Mouse (Mus musculus) hematopoietic multipotent progenitor cell, adult 10-12 weeks (in vitro differentiated cells): Measurements from ENCODE around the gene Ltc4s. TPM values are rescaled to one million over a fixed set of nuclear protein-coding genes. Genes with fewer than 3 reads are reported as not detected.

ENCODE experiments used
- polyA plus RNA-seq: library from polyadenylated mRNA; stranded (reverse); fragments of >175 nt; gene quantifications from 2 replicates; pipeline ENCODE4 v1.2.3, GENCODE M21; 2012; ENCODE audit warnings: low replicate concordance

Gene Ltc4s
- 1.3 and 4.6 TPM in 2 replicates for polyA plus RNA-seq

DNA sequence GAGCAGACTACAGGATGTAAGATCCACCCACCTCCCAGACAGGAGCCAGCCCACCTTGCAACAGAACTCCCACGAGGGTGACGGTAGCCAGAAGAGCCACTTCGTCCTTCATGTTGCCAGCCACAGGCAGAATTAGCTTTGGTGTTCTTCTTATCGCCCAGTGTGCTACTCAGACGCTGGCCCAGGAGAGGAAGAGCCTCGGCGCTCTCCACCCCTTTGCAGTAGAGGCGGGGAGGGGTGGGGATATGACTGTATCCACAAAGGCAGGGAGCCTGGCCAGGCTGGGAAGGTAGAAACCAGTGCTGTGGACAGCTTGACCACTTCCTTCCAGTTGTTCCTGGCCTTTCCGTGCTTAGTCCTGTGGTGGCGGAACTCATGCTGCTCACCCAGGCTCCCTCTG, at the start of gene Ltc4s:
Gene Ltc4s (minus strand): TSS at position 293 of the 400 bp plus-strand sequence.

GRCm38 (mm10) chr11:50210505-50211151, 27.8 kb downstream of the Ltc4s start, which contains the start of the genes Sqstm1 and Mgat4b:
Gene Sqstm1 (minus strand): TSS chr11:50210827.
Gene Mgat4b (plus strand): TSS chr11:50210890.

Other genes starting within 250 kb of the Ltc4s start
- gene Rnf130, start 213.3 kb downstream of the Ltc4s start, polyA plus RNA-seq: 51.5 and 139 TPM in 2 replicates
- 44.4 and 74.4 TPM in 2 replicates for gene Tbc1d9b, start 107.2 kb downstream of the Ltc4s start, polyA plus RNA-seq
- gene Mrnip, start 64.2 kb downstream of the Ltc4s start, polyA plus RNA-seq: 1.4 and 4.4 TPM in 2 replicates
- 157 and 255 TPM in 2 replicates for gene Sqstm1, start 27.8 kb downstream of the Ltc4s start, polyA plus RNA-seq
- gene Mgat4b, start 27.7 kb downstream of the Ltc4s start, polyA plus RNA-seq: 42.8 and 75.2 TPM in 2 replicates
- 24.7 and 30.0 TPM in 2 replicates for gene Maml1, start 53.7 kb upstream of the Ltc4s start, polyA plus RNA-seq
- gene Canx, start 87.1 kb upstream of the Ltc4s start, polyA plus RNA-seq: 12.9 and 68.4 TPM in 2 replicates
- gene Cby3, start 115.8 kb upstream of the Ltc4s start, polyA plus RNA-seq: not detected in 2 replicates
- 214 and 234 TPM in 2 replicates for gene Hnrnph1, start 138.4 kb upstream of the Ltc4s start, polyA plus RNA-seq
- gene Rufy1, start 192.5 kb upstream of the Ltc4s start, polyA plus RNA-seq: 14.8 and 20.6 TPM in 2 replicates